Mouse (Mus musculus) myocyte (in vitro differentiated cells): Measurements from ENCODE around the gene Mki67.

Experiments
- CEBPB ChIP-seq: IDR thresholded peaks from 2 replicates; pipeline ENCODE4 v1.6.1; 2011; ENCODE audit warnings: mild to moderate bottlenecking, moderate library complexity; ENCODE audit not compliant: poor library complexity, insufficient read depth, severe bottlenecking
- E2F4 ChIP-seq: IDR thresholded peaks from one replicate; pipeline ENCODE4 v1.6.1; 2011; ENCODE audit warnings: mild to moderate bottlenecking, control low read depth, moderate library complexity; ENCODE audit not compliant: insufficient read depth
- MAX ChIP-seq: IDR thresholded peaks from one replicate; pipeline ENCODE4 v1.6.1; 2011; ENCODE audit warnings: low read depth, mild to moderate bottlenecking, control low read depth
- MYOD1 ChIP-seq, 3 experiments: IDR thresholded peaks; one replicate each; pipeline ENCODE4 v1.6.1; 2011; ENCODE audit warnings: control low read depth in 2 of 3, low read depth in 2 of 3, mild to moderate bottlenecking in 2 of 3, moderate library complexity in 1 of 3; ENCODE audit not compliant: insufficient read length in 2 of 3, control insufficient read depth in 1 of 3
- MYOG ChIP-seq, 3 experiments: IDR thresholded peaks; one replicate each; pipeline ENCODE4 v1.6.1; 2011; ENCODE audit warnings: control low read depth in 2 of 3, low read depth in 2 of 3, mild to moderate bottlenecking in 2 of 3; ENCODE audit not compliant: insufficient read length in 2 of 3, control insufficient read depth in 1 of 3, insufficient read depth in 1 of 3
- POLR2A ChIP-seq: IDR thresholded peaks from one replicate; pipeline ENCODE4 v1.6.1; 2011; ENCODE audit warnings: low read depth, mild to moderate bottlenecking, control low read depth, moderate library complexity; ENCODE audit not compliant: insufficient read length
- USF1 ChIP-seq: IDR thresholded peaks from one replicate; pipeline ENCODE4 v1.6.1; 2011; ENCODE audit warnings: low read depth, mild to moderate bottlenecking, control low read depth, moderate library complexity

DNA sequence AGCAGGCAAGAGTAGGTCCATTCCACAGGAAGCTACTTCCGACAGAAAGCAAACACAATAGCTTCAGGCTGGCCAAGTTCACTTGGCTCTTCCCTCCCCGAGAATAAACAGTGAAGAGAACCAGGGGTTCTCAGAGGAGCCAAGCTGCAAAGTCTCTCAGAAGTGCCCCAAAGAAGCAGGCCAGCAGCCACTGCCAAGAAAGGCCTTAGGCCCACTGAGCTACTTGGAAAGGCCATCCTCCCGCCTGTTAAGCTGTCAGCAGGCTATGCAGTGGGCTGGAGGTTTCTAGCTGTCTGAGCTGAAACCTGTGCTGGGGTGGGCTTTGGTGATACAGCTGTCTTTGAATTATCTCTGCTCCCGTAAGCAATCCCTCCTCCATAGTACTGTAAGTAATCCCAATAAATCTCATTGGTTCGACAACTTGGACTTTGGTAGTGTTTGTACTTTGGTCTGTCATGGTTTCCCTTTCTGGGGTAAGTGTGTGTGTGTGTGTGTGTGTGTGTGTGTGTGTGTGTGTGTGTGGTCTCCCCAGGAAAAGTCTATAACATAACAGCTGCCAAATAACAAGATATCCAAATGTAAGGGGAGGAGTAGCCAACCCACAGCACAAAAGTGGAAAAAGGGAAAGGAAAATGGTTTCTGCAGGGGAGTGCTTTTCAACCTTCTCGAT is 7.6 kb upstream of the Mki67 start:
- TF ChIP-seq POLR2A: no peak
- no peak for TF ChIP-seq E2F4
- no peak for TF ChIP-seq MYOG (IDR thresholded peaks at IDR 0.05; ENCODE audit: control insufficient read depth in 1 of 3, insufficient read depth in 1 of 3, insufficient read length in 2 of 3, low read depth in 2 of 3)
- no peak for TF ChIP-seq MAX
- TF ChIP-seq CEBPB: no peak
- TF ChIP-seq MYOD1 (IDR thresholded peaks at IDR 0.05; ENCODE audit: control insufficient read depth in 1 of 3, insufficient read length in 2 of 3, low read depth in 2 of 3): no peak
- no peak for TF ChIP-seq USF1
